Mouse (Mus musculus): ENCODE results near the gene Fgfr2.

DNA sequence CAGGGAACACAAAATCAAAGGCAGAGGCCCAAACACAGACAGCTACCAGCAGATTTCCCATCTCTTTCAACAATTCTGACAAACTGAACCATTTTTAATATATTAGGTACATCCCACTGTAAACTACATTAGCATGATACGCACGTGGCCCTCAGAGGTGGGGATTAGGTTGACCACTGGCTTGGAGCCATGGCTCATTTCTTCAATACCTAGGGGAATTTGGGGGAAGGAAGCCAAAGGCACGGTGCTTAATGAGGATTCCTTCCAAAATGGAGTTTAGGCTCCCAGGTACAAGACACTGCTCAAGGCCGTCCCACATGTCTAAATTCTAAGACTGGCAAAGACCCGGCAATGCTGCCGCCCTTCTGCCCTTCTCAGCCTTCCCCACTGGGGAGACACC lies 120.9 kb downstream of the Fgfr2 start:
- TF ChIP-seq CTCF (IDR thresholded peaks at IDR 0.05; ENCODE audit: borderline replicate concordance, extremely low read depth, insufficient read depth, insufficient read length): no peak
- TF ChIP-seq POLR2A (IDR thresholded peaks at IDR 0.05; ENCODE audit: borderline replicate concordance, extremely low read depth, insufficient read depth, insufficient read length, poor library complexity, severe bottlenecking): no peak

Data from brain, embryonic 14.5 days (tissue).